Mouse (Mus musculus) hindbrain, postnatal 0 days (tissue): ENCODE data around the gene Rara. TPM values are rescaled to one million over a fixed set of nuclear protein-coding genes. Genes with fewer than 3 reads are reported as not detected.

ENCODE experiments used
- ATAC-seq: fragments of 200-750 bp; cut with Nextera tagmentation; 2 replicates; pipeline ENCODE4 v1.8.0; 2017; ENCODE audit warnings: mild to moderate bottlenecking, moderate TSS enrichment, moderate library complexity
- DNase-seq: peaks from one replicate; pipeline ENCODE4 v3.0.0-alpha.2; 2015; ENCODE audit warnings: low spot score
- H3K27ac ChIP-seq: fragments of 300-500 bp; sonication (generic); 2 replicates; pipeline ENCODE4 v1.5.1; 2014; ENCODE audit warnings: mild to moderate bottlenecking
- H3K27me3 ChIP-seq: fragments of 300-500 bp; sonication (generic); 2 replicates; pipeline ENCODE4 v1.6.1; 2014; ENCODE audit warnings: low read length, mixed read lengths; ENCODE audit not compliant: insufficient read depth
- H3K36me3 ChIP-seq: fragments of 300-500 bp; sonication (generic); 2 replicates; pipeline ENCODE4 v1.6.1; 2014; ENCODE audit warnings: low read length, mixed read lengths; ENCODE audit not compliant: insufficient read depth
- H3K4me1 ChIP-seq: fragments of 300-500 bp; sonication (generic); 2 replicates; pipeline ENCODE4 v1.6.1; 2014; ENCODE audit warnings: antibody characterized with exemption, low read length, mixed read lengths; ENCODE audit not compliant: insufficient read depth
- H3K4me2 ChIP-seq: fragments of 300-500 bp; sonication (generic); 2 replicates; pipeline ENCODE4 v1.6.1; 2014; ENCODE audit warnings: low read depth, mild to moderate bottlenecking, low read length, moderate library complexity, mixed read lengths
- H3K4me3 ChIP-seq: fragments of 300-500 bp; sonication (generic); 2 replicates; pipeline ENCODE4 v1.5.1; 2014; ENCODE audit warnings: low read length
- H3K9ac ChIP-seq: fragments of 300-500 bp; sonication (generic); replicated peaks from 2 replicates; pipeline ENCODE4 v1.6.1; 2014; ENCODE audit warnings: mild to moderate bottlenecking, low read length, moderate library complexity, mixed read lengths
- H3K9me3 ChIP-seq: fragments of 300-500 bp; sonication (generic); 2 replicates; pipeline ENCODE4 v1.6.1; 2016; ENCODE audit warnings: low read length, mixed read lengths
- CTCF ChIP-seq: IDR thresholded peaks from 2 replicates; pipeline ENCODE4 v1.5.1; 2016; ENCODE audit warnings: antibody characterized with exemption, control low read depth, low read depth
- WGBS: fragments of 180-500 bp; shearing (Covaris S2); extraction: QIAGEN DNeasy Blood & Tissue Kit; methylation state at CpG from one replicate; pipeline ENCODE4 v1.1.7; 2014; 5-methylcytosine and 5-hydroxymethylcytosine counted together
- polyA plus RNA-seq: library from polyadenylated mRNA; unstranded; fragments of >200 nt; fragmentation: Nextera tagmentation; extraction: Ambion mirVana; gene quantifications from 2 replicates; pipeline ENCODE4 v1.2.1, GENCODE M21; 2015
- total RNA-seq: library from RNA; depleted of rRNA; stranded (reverse); fragments of >200 nt; gene quantifications from 2 replicates; pipeline ENCODE4 v1.2.3, GENCODE M21; 2014; rRNA removed

The Rara gene
- 16.9 and 19.2 TPM in 2 replicates for total RNA-seq
- 8.1 and 9.5 TPM in 2 replicates for polyA plus RNA-seq

DNA sequence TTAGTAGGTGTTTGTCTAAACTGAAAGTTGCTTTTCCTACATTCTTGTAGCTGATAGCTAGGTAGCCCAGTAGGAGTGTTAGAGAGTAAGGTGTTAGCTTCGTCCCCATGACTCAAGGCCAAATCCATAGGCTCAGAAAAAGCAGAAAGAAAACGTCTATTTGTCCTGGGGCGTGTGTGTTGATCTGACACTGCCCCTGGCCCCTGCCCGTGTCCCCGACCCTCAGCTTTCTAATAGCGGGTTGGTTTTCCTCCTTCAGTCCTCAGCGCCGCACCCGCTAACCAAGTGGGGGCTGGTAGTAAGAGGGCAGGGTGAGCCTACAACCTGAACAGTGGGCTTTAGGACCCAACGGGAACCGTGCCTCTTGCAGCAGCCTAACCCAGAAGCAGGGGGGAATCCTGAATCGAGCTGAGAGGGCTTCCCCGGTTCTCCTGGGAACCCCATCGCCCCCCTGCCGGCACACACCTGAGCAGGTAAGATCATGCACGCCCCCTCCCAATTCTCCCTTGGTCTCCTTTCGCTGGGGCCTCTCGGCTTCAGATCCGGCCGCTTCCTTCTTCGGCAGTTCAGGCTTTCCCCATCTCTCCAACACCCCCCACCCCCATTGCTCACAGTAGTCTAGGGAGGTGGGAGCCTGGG lies at the start of gene Rara:
Rara (plus strand) TSS at position 381 of the 639 bp plus-strand sequence.
- Histone ChIP-seq H3K36me3 (no peaks in the 10 kb centered on the region), H3K27me3 (no peaks in the 10 kb centered on the region), H3K9me3 (no peaks in the 10 kb centered on the region), H3K4me1 (peaks cover 53% of the 10 kb centered on the region), H3K27ac (peak within 1 kb of the TSS; percentile 64; the same call in 1 of the 2 replicates), H3K4me2 (peak within 1 kb of the TSS; percentile 60), H3K9ac (peak within 1 kb of the TSS; percentile 55), H3K4me3 (peak within 1 kb of the TSS; percentile 55)
- 0 out of 2 replicates have a peak, but pooled peaks have one; percentile 3 for ATAC-seq
- TF ChIP-seq CTCF = no peak
- peak; percentile 71 for DNase-seq
- 13% methylated on average over 21 of the region's 21 CpGs for WGBS

- Histone ChIP-seq H3K4me1 (no peaks in the 10 kb centered on the region), H3K4me2 (no peak overlapping the region), H3K9me3 (no peaks in the 10 kb centered on the region), H3K9ac (no peak overlapping the region), H3K4me3 (no peak overlapping the region), H3K27ac (no peak overlapping the region), H3K36me3 (peaks cover 63% of the 10 kb centered on the region; the same call in 1 of the 2 replicates), H3K27me3 (no peaks in the 10 kb centered on the region)
- no peak for TF ChIP-seq CTCF
- ATAC-seq (no peak), DNase-seq (no peak)
- WGBS = 97% methylated on average over 3 of the region's 3 CpGs
Measured at GRCm38 (mm10) chr11:98887703-98888102, 39.9 kb upstream of the Rara start.

- Histone ChIP-seq H3K36me3 (peaks cover 75% of the 10 kb centered on the region), H3K27ac (no peak overlapping the region)
- ATAC-seq = no peak
Measured at GRCm38 (mm10) chr11:98889077-98889476, 38.5 kb upstream of the Rara start.

GRCm38 (mm10) chr11:98889977-98890376 lies 37.6 kb upstream of the Rara start:
- no peaks in the 10 kb centered on the region for H3K9me3 ChIP-seq
- no peaks in the 10 kb centered on the region for H3K4me1 ChIP-seq
- 86% methylated on average over 5 of the region's 5 CpGs for WGBS
- DNase-seq (no peak), ATAC-seq (no peak)
- TF ChIP-seq CTCF = no peak
- no peak overlapping the region for H3K4me3 ChIP-seq
- H3K36me3 ChIP-seq = peaks cover 75% of the 10 kb centered on the region
- no peak overlapping the region for H3K9ac ChIP-seq
- H3K27me3 ChIP-seq = no peaks in the 10 kb centered on the region
- no peak overlapping the region for H3K27ac ChIP-seq
- no peak overlapping the region for H3K4me2 ChIP-seq

More at GRCm38 (mm10) chr11:98889077-98889476, 38.5 kb upstream of the Rara start:
- WGBS = 96% methylated on average over 4 of the region's 4 CpGs
- no peaks in the 10 kb centered on the region for H3K4me1 ChIP-seq
- no peak for TF ChIP-seq CTCF
- H3K9me3 ChIP-seq = no peaks in the 10 kb centered on the region
- H3K4me2 ChIP-seq = no peak overlapping the region
- H3K9ac ChIP-seq = no peak overlapping the region
- no peaks in the 10 kb centered on the region for H3K27me3 ChIP-seq
- no peak overlapping the region for H3K4me3 ChIP-seq
- DNase-seq = no peak

- no peak overlapping the region for H3K4me3 ChIP-seq
- DNase-seq (no peak), ATAC-seq (no peak)
- no peak overlapping the region for H3K4me2 ChIP-seq
- no peak overlapping the region for H3K9ac ChIP-seq
- TF ChIP-seq CTCF = no peak
- H3K27ac ChIP-seq = no peak overlapping the region
- no peaks in the 10 kb centered on the region for H3K9me3 ChIP-seq
- no peaks in the 10 kb centered on the region for H3K27me3 ChIP-seq
- no peaks in the 10 kb centered on the region for H3K4me1 ChIP-seq
- H3K36me3 ChIP-seq = peaks cover 75% of the 10 kb centered on the region
- WGBS = 49% methylated on average over 5 of the region's 5 CpGs
Measured at GRCm38 (mm10) chr11:98892426-98892825, 35.2 kb upstream of the Rara start.

DNA sequence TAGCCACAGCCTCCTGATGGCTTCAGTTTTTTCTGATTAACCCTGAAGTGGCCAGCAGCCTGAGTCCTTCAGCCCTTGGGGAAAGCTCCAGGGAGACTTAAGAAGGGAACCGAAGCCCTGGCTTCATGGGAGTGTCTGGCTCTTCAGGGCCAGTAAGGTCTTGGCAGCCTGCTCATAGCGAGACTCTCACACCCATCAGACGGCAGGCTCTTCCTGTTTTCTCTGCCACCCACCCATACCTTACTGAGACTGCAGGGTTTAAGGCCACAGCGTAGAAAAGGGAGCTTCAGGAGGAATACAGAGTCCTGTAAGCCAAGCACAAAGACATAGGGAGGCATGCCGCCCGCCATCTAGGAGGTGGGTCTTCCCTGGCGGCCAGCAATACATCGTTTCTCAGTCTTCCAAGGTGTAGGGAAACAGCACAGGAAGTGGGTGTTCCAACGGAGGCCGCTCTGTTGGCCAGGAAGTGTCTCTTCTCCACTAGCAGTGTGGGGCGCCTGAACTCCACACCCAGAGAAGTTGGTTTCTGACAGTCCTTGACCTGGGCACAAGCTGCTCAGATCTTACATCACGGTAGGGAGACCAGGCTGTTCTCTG lies 27.0 kb upstream of the Rara start:
- 91% methylated on average over 12 of the region's 12 CpGs for WGBS
- Histone ChIP-seq H3K27ac (no peak overlapping the region), H3K9ac (no peak overlapping the region), H3K36me3 (peaks cover 54% of the 10 kb centered on the region), H3K4me3 (no peak overlapping the region), H3K27me3 (no peaks in the 10 kb centered on the region), H3K4me2 (no peak overlapping the region), H3K9me3 (no peaks in the 10 kb centered on the region), H3K4me1 (no peaks in the 10 kb centered on the region)
- no peak for TF ChIP-seq CTCF
- ATAC-seq = no peak
- DNase-seq = no peak
